Mouse (Mus musculus) cortical plate, adult 2 months (tissue): ENCODE measurements around the gene Dirc2.

Source experiments
- CTCF ChIP-seq: fragments of 200-500 bp; IDR thresholded peaks from 2 replicates; pipeline ENCODE4 v1.5.1; 2011; ENCODE audit warnings: mild to moderate bottlenecking, control low read depth, low read length; ENCODE audit not compliant: insufficient read depth; ENCODE audit errors: extremely low read depth
- POLR2A ChIP-seq: fragments of 200-500 bp; IDR thresholded peaks from 2 replicates; pipeline ENCODE4 v1.6.1; 2011; ENCODE audit warnings: mild to moderate bottlenecking, low read length, control low read depth; ENCODE audit not compliant: insufficient read depth; ENCODE audit errors: extremely low read depth

DNA sequence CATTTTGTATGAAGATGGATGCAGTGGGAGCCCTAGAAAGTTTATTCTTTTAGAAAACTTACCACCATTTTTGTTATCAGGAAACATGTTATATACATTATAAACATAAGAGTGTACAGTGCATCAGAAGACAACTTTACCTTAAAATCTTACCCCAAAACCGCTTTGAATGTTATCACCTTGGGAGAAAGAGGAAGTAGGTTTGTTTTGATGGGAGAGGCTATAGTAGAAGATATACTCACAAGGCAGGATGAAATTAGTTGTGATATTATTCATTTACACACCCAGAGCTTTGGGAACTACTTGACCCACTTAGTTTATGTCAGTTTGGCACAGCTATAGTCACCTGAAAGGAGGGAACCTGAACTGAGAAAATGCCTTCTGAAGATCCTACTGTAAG, 6.7 kb upstream of the Dirc2 start:
- TF ChIP-seq CTCF (no peak), POLR2A (no peak)
